Mouse (Mus musculus) left cerebral cortex, postnatal 10 days (tissue): Measurements from ENCODE around the gene Ang6. TPM values are rescaled to one million over a fixed set of nuclear protein-coding genes. Genes with fewer than 3 reads are reported as not detected.
"Not testable (repeated sequence)": the region's sequence is repeated elsewhere in the genome, so short reads cannot be mapped to it uniquely, and the experiment has no call there.

Experiments used
- DNase-seq, 2 experiments: peaks; one replicate each; pipeline ENCODE4 v3.0.0; 2021 to 2022; ENCODE audit warnings: low spot score in 2 of 2, mixed read lengths in 1 of 2; ENCODE audit errors: extremely low spot score in 1 of 2
- intact Hi-C: fragments of 180-260 bp; cut with DNase I; formaldehyde crosslinking; loops from one replicate; pipeline ENCODE4 v1.15.1; 2025
- total RNA-seq, 2 experiments: library from RNA; stranded (reverse); gene quantifications; 2 replicates each; pipeline ENCODE4 v1.2.3; 2021

The Ang6 gene
- total RNA-seq: not detected

DNA sequence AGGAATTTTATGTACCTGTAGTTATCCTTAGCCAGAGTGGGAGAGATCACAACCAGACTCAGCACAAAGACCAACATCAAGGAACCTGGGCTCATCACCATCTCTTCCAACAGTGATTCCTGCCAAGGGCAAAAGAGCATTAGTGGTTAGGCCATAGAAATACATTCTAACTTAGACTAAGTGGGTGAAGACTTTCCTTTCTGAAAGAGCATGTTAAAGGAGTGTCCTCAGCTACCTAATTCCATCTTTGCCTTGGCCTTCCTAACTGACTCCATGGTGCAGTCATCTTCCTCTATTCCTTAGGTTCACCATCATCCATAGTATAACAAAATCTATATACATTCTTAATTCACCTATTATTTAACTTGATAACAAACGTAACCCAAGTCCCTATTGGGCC is at the start of gene Ang6:
Gene Ang6 (minus strand): TSS at position 101 of the 400 bp plus-strand sequence.
- intact Hi-C loops: no loop called here
- DNase-seq: no peak

GRCm38 (mm10) chr14:44046567-44046966 is 44.5 kb upstream of the Ang6 start:
- DNase-seq, intact Hi-C loops: not testable (repeated sequence)

- intact Hi-C loops: not testable (repeated sequence)
Observed at GRCm38 (mm10) chr14:44031828-44032227, 29.8 kb upstream of the Ang6 start.

GRCm38 (mm10) chr14:44009686-44010085 is 7.6 kb upstream of the Ang6 start:
- DNase-seq, intact Hi-C loops: not testable (repeated sequence)

More at GRCm38 (mm10) chr14:44031828-44032227, 29.8 kb upstream of the Ang6 start:
- not testable (repeated sequence) for DNase-seq

DNA sequence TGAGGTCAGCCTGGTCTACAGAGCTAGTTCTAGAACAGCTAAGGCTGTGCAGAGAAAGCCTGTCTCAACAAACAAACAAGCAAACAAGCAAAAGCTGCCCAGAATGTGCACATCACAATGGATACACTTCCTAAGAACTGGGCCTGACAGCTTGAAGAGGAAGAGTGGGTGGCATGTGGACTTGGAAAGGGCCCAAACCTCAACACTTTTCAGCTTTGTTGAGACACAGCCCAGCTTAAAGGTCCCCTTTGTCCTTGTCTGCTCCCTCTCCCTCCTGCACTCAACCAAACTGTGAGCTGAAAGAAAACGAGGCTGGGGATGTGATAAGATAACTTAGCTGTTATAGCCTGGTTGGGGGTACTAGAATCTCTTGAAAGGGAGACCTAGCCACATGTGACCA is 6.0 kb upstream of the Ang6 start:
- intact Hi-C loops, DNase-seq: not testable (repeated sequence)

DNA sequence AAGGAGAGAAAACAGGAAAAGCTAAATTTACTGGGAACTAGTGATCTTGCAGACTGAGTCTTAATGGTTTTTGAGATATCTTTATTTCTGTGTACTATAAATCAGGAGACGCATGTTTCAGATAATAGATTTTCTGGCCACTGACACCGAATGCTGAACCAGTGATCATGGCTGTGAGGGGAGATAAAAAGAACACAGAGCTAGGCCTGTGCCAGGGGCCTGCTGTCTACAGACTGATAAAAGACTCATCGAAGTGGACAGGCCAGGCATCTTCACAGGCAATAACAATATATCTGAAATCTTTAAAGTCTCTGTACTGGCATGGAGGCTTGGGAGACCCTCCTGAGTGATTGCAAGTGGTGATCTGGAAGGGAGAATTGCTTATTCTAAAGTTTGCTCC is 469 bp downstream of the Ang6 start:
- intact Hi-C loops: no loop called here
- DNase-seq: no peak

- intact Hi-C loops: not testable (repeated sequence)
Observed at GRCm38 (mm10) chr14:43998455-43999000, 3.5 kb downstream of the Ang6 start.

GRCm38 (mm10) chr14:43987404-43987803 is 14.7 kb downstream of the Ang6 start:
- peak; percentile 40 to 82 for DNase-seq
- intact Hi-C loops: not testable (repeated sequence)

More at GRCm38 (mm10) chr14:43998455-43999000, 3.5 kb downstream of the Ang6 start:
- DNase-seq: not testable (repeated sequence)

DNA sequence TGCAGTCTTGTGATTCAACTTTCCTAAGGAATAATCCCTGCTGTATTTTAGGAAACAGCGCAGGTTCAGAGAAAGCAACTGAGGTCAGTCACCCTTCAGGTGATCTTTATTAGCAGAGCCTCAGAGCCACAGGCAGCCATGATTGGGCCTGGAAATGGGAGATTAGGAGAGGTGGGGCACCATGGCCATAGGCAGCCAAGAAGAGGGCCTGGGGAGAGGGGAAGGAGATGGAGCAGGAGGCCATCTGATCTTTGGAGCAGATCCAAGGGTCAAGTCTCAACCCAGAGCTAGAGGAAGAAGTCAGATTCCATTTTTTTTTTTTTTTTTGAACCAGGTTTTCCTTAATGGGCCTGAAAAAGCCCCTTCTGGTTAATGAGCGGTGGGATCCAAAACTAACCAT is 15.9 kb downstream of the Ang6 start:
- intact Hi-C loops: no loop called here
- no peak for DNase-seq

GRCm38 (mm10) chr14:43983897-43984296 is 18.2 kb downstream of the Ang6 start:
- intact Hi-C loops: no loop called here
- peak; percentile 3 to 60 for DNase-seq

DNA sequence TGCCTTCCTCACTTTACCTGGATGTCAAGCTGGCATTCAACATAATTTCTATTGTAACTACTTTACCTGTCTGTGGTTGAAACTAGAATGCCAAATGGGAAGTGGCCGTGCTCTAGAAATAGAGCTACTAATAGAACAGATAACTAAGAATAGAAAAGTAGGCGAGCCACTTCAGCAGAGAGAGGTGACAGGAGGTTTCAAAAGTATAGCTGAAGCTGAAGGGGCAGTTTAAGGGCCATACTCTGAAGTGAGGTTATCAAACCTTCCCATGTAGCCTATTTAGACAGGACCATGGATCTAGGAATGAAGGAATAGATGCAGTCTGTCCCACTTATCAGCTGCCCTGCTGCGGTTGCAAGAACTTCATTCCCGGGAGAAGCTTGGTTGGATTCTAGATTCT is 18.6 kb downstream of the Ang6 start:
- DNase-seq: no peak
- intact Hi-C loops: no loop called here

GRCm38 (mm10) chr14:43956769-43957168 is 45.3 kb downstream of the Ang6 start, which contains the start of gene Ang5:
Gene Ang5, plus strand, starts transcription at chr14:43957069.
- intact Hi-C loops, DNase-seq: not testable (repeated sequence)

DNA sequence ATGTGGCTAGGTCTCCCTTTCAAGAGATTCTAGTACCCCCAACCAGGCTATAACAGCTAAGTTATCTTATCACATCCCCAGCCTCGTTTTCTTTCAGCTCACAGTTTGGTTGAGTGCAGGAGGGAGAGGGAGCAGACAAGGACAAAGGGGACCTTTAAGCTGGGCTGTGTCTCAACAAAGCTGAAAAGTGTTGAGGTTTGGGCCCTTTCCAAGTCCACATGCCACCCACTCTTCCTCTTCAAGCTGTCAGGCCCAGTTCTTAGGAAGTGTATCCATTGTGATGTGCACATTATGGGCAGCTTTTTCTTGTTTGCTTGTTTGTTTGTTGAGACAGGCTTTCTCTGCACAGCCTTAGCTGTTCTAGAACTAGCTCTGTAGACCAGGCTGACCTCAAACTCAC is 47.0 kb downstream of the Ang6 start:
- DNase-seq, intact Hi-C loops: not testable (repeated sequence)

GRCm38 (mm10) chr14:43953382-43953781 is 48.7 kb downstream of the Ang6 start:
- DNase-seq, intact Hi-C loops: not testable (repeated sequence)

Other genes starting within 250 kb of the Ang6 start
- gene Gm8180, start 217.5 kb downstream of the Ang6 start, total RNA-seq: not detected
- not detected for gene Ear1, start 126.8 kb downstream of the Ang6 start, total RNA-seq
- not detected for gene Ear10, start 78.7 kb downstream of the Ang6 start, total RNA-seq
- gene Gm8113, start 76.9 kb downstream of the Ang6 start, total RNA-seq: under 1 TPM; 0.22 to 0.45 TPM
- gene Ang5, start 45.2 kb downstream of the Ang6 start, total RNA-seq: not detected
- not detected for gene Ear2, start 100.4 kb upstream of the Ang6 start, total RNA-seq
- not detected for gene Gm3327, start 121.6 kb upstream of the Ang6 start, total RNA-seq
- gene Gm8212, start 195.4 kb upstream of the Ang6 start, total RNA-seq: not detected
- not detected for gene 4930503E14Rik, start 211.0 kb upstream of the Ang6 start, total RNA-seq